Mouse (Mus musculus): Measurements from ENCODE around the gene Mcoln1. TPM values are rescaled to one million over a fixed set of nuclear protein-coding genes. Genes with fewer than 3 reads are reported as not detected.

Gene Mcoln1
- polyA plus RNA-seq, 1 experiment from 2014 or later, result 36.8 TPM

DNA sequence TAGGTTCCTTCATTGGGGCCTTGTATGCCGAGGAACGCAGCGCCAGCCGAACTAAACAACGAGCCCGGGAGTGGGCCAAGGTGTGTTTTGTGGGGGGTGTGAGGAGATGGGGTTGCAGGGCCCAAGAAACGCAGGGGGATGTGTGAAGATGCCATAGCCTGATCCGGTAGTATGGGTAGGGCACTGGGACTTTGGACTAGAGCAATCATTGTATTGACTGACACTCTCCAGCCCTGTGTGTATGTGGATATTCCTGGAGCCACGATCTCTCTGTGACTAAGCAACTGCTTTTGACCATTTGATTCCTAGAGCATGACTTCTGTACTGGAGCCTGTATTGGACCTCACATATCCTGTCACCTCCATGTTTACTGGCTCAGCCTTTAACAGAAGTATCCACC lies 36.7 kb downstream of the Mcoln1 start:
- no peaks in the 10 kb centered on the region for H3K36me3 ChIP-seq (ENCODE audit: control insufficient read depth, insufficient read depth, low read length)
- no peak for ATAC-seq (ENCODE audit: low FRiP score)
- no peak overlapping the region for H3K4me3 ChIP-seq (ENCODE audit: low read depth, low read length)
- H3K9ac ChIP-seq (ENCODE audit: low read depth, low read length), result no peak overlapping the region
- H3K4me2 ChIP-seq (replicated peaks; ENCODE audit: low read depth, low read length), result no peak overlapping the region
- no peak overlapping the region for H3K27ac ChIP-seq (ENCODE audit: low read depth, low read length)
- no peaks in the 10 kb centered on the region for H3K4me1 ChIP-seq (replicated peaks; ENCODE audit: control insufficient read depth, insufficient read depth, low read length)
- 93% methylated on average over 9 of the region's 9 CpGs for WGBS
- no peaks in the 10 kb centered on the region for H3K9me3 ChIP-seq (ENCODE audit: control insufficient read depth, low read length)
- DNase-seq (ENCODE audit: low spot score), result no peak
- no peaks in the 10 kb centered on the region for H3K27me3 ChIP-seq (ENCODE audit: control insufficient read depth, insufficient read depth, low read length)

GRCm38 (mm10) chr8:3537666-3538065 lies 37.4 kb downstream of the Mcoln1 start:
- Histone ChIP-seq H3K27ac (ENCODE audit: low read depth, low read length) (no peak overlapping the region), H3K4me1 (replicated peaks; ENCODE audit: control insufficient read depth, insufficient read depth, low read length) (no peaks in the 10 kb centered on the region), H3K9ac (ENCODE audit: low read depth, low read length) (no peak overlapping the region), H3K4me3 (ENCODE audit: low read depth, low read length) (no peak overlapping the region), H3K9me3 (ENCODE audit: control insufficient read depth, low read length) (no peaks in the 10 kb centered on the region), H3K4me2 (replicated peaks; ENCODE audit: low read depth, low read length) (no peak overlapping the region), H3K36me3 (ENCODE audit: control insufficient read depth, insufficient read depth, low read length) (no peaks in the 10 kb centered on the region), H3K27me3 (ENCODE audit: control insufficient read depth, insufficient read depth, low read length) (no peaks in the 10 kb centered on the region)
- WGBS, result 95% methylated on average over 26 of the region's 26 CpGs
- ATAC-seq (ENCODE audit: low FRiP score) (no peak), DNase-seq (ENCODE audit: low spot score) (no peak)

- ATAC-seq (ENCODE audit: low FRiP score) (no peak), DNase-seq (ENCODE audit: low spot score) (no peak)
- H3K27me3 ChIP-seq (ENCODE audit: control insufficient read depth, insufficient read depth, low read length), result no peaks in the 10 kb centered on the region
- 83% methylated on average over 7 of the region's 7 CpGs for WGBS
- no peaks in the 10 kb centered on the region for H3K36me3 ChIP-seq (ENCODE audit: control insufficient read depth, insufficient read depth, low read length)
- no peak overlapping the region for H3K4me3 ChIP-seq (ENCODE audit: low read depth, low read length)
- H3K4me2 ChIP-seq (replicated peaks; ENCODE audit: low read depth, low read length), result no peak overlapping the region
- H3K9ac ChIP-seq (ENCODE audit: low read depth, low read length), result no peak overlapping the region
- H3K9me3 ChIP-seq (ENCODE audit: control insufficient read depth, low read length), result no peaks in the 10 kb centered on the region
- no peaks in the 10 kb centered on the region for H3K4me1 ChIP-seq (replicated peaks; ENCODE audit: control insufficient read depth, insufficient read depth, low read length)
- H3K27ac ChIP-seq (ENCODE audit: low read depth, low read length), result no peak overlapping the region
These were observed 38.9 kb downstream of the Mcoln1 start for GRCm38 (mm10) chr8:3539146-3539545.

- no peak overlapping the region for H3K27ac ChIP-seq (ENCODE audit: low read depth, low read length)
- no peak for ATAC-seq (ENCODE audit: low FRiP score)
- H3K9me3 ChIP-seq (ENCODE audit: control insufficient read depth, low read length), result no peaks in the 10 kb centered on the region
- H3K36me3 ChIP-seq (ENCODE audit: control insufficient read depth, insufficient read depth, low read length), result no peaks in the 10 kb centered on the region
- WGBS, result 86% methylated on average over 4 of the region's 4 CpGs
- no peak for DNase-seq (ENCODE audit: low spot score)
- no peaks in the 10 kb centered on the region for H3K27me3 ChIP-seq (ENCODE audit: control insufficient read depth, insufficient read depth, low read length)
- no peak overlapping the region for H3K4me3 ChIP-seq (ENCODE audit: low read depth, low read length)
- H3K9ac ChIP-seq (ENCODE audit: low read depth, low read length), result no peak overlapping the region
- no peaks in the 10 kb centered on the region for H3K4me1 ChIP-seq (replicated peaks; ENCODE audit: control insufficient read depth, insufficient read depth, low read length)
- H3K4me2 ChIP-seq (replicated peaks; ENCODE audit: low read depth, low read length), result no peak overlapping the region
These were observed 39.8 kb downstream of the Mcoln1 start for GRCm38 (mm10) chr8:3540076-3540475.

DNA sequence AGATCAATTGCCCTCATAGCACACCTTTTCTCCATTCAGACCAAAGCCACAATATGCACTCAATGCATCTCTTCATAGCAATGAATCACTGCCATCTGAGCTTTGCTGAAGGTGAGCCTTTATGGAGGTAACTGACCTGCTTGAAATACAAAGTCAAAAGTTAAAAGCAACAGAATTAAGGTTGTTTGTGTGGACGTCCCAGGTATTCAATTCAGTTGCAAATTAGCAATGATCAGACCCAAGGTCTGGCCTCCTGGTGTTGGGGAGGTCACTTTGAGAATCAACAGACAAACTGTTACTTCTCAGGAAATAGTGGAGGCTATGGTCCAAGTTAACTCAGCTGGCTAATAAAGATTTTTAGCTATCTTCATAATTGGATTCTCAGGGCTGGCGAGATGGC lies 46.3 kb downstream of the Mcoln1 start:
- Histone ChIP-seq H3K9ac (ENCODE audit: low read depth, low read length) (no peak overlapping the region), H3K36me3 (ENCODE audit: control insufficient read depth, insufficient read depth, low read length) (no peaks in the 10 kb centered on the region), H3K4me3 (ENCODE audit: low read depth, low read length) (no peak overlapping the region), H3K4me2 (replicated peaks; ENCODE audit: low read depth, low read length) (no peak overlapping the region), H3K27me3 (ENCODE audit: control insufficient read depth, insufficient read depth, low read length) (no peaks in the 10 kb centered on the region), H3K27ac (ENCODE audit: low read depth, low read length) (no peak overlapping the region), H3K4me1 (replicated peaks; ENCODE audit: control insufficient read depth, insufficient read depth, low read length) (no peaks in the 10 kb centered on the region), H3K9me3 (ENCODE audit: control insufficient read depth, low read length) (no peaks in the 10 kb centered on the region)
- ATAC-seq (ENCODE audit: low FRiP score) (no peak), DNase-seq (ENCODE audit: low spot score) (no peak)
- 92% methylated on average over 2 of the region's 2 CpGs for WGBS

- no peaks in the 10 kb centered on the region for H3K4me1 ChIP-seq (replicated peaks; ENCODE audit: control insufficient read depth, insufficient read depth, low read length)
- H3K9ac ChIP-seq (ENCODE audit: low read depth, low read length), result no peak overlapping the region
- whole genome bisulfite sequencing, result 79% methylated on average over 1 of the region's 1 CpGs
- DNase-seq (ENCODE audit: low spot score) (no peak), ATAC-seq (ENCODE audit: low FRiP score) (no peak)
- no peak overlapping the region for H3K4me3 ChIP-seq (ENCODE audit: low read depth, low read length)
- H3K4me2 ChIP-seq (replicated peaks; ENCODE audit: low read depth, low read length), result no peak overlapping the region
- no peaks in the 10 kb centered on the region for H3K9me3 ChIP-seq (ENCODE audit: control insufficient read depth, low read length)
- H3K27ac ChIP-seq (ENCODE audit: low read depth, low read length), result no peak overlapping the region
- H3K27me3 ChIP-seq (ENCODE audit: control insufficient read depth, insufficient read depth, low read length), result no peaks in the 10 kb centered on the region
- no peaks in the 10 kb centered on the region for H3K36me3 ChIP-seq (ENCODE audit: control insufficient read depth, insufficient read depth, low read length)
These were observed 52.0 kb downstream of the Mcoln1 start for GRCm38 (mm10) chr8:3552240-3552639.

GRCm38 (mm10) chr8:3556114-3556513 lies 55.9 kb downstream of the Mcoln1 start:
- H3K9ac ChIP-seq (ENCODE audit: low read depth, low read length), result no peak overlapping the region
- no peaks in the 10 kb centered on the region for H3K4me1 ChIP-seq (replicated peaks; ENCODE audit: control insufficient read depth, insufficient read depth, low read length)
- H3K27me3 ChIP-seq (ENCODE audit: control insufficient read depth, insufficient read depth, low read length), result no peaks in the 10 kb centered on the region
- no peak overlapping the region for H3K27ac ChIP-seq (ENCODE audit: low read depth, low read length)
- H3K9me3 ChIP-seq (ENCODE audit: control insufficient read depth, low read length), result no peaks in the 10 kb centered on the region
- peak; percentile 91 for ATAC-seq (ENCODE audit: low FRiP score)
- 54% methylated on average over 4 of the region's 4 CpGs for WGBS
- H3K4me3 ChIP-seq (ENCODE audit: low read depth, low read length), result no peak overlapping the region
- H3K4me2 ChIP-seq (replicated peaks; ENCODE audit: low read depth, low read length), result no peak overlapping the region
- no peaks in the 10 kb centered on the region for H3K36me3 ChIP-seq (ENCODE audit: control insufficient read depth, insufficient read depth, low read length)
- no peak for DNase-seq (ENCODE audit: low spot score)

Other genes starting within 250 kb of the Mcoln1 start
- 41.1 and 49.3 TPM in 2 replicates for gene Insr, start 220.8 kb upstream of the Mcoln1 start, polyA plus RNA-seq (2014; fragmentation: Nextera tagmentation; extraction: Ambion mirVana)
- gene A430078G23Rik, start 147.0 kb upstream of the Mcoln1 start, polyA plus RNA-seq (2014; fragmentation: Nextera tagmentation; extraction: Ambion mirVana), result not detected in 2 replicates
- gene Arhgef18, start 107.5 kb upstream of the Mcoln1 start, polyA plus RNA-seq (2014; fragmentation: Nextera tagmentation; extraction: Ambion mirVana), result 9.2 and 10.9 TPM in 2 replicates
- gene Pex11g, start 32.8 kb upstream of the Mcoln1 start, polyA plus RNA-seq (2014; fragmentation: Nextera tagmentation; extraction: Ambion mirVana), result 2.4 and 3.1 TPM in 2 replicates
- gene Tex45, start 29.6 kb upstream of the Mcoln1 start, polyA plus RNA-seq (2014; fragmentation: Nextera tagmentation; extraction: Ambion mirVana), result not detected in 2 replicates
- gene Zfp358, start 7.3 kb upstream of the Mcoln1 start, polyA plus RNA-seq (2014; fragmentation: Nextera tagmentation; extraction: Ambion mirVana), result 31.2 and 39.3 TPM in 2 replicates
- 17.4 and 19.9 TPM in 2 replicates for gene Pnpla6, start 14.9 kb downstream of the Mcoln1 start, polyA plus RNA-seq (2014; fragmentation: Nextera tagmentation; extraction: Ambion mirVana)
- gene C330021F23Rik, start 67.5 kb downstream of the Mcoln1 start, polyA plus RNA-seq (2014; fragmentation: Nextera tagmentation; extraction: Ambion mirVana), result 3.2 and 3.9 TPM in 2 replicates
- gene Camsap3, start 86.8 kb downstream of the Mcoln1 start, polyA plus RNA-seq (2014; fragmentation: Nextera tagmentation; extraction: Ambion mirVana), result 13.3 and 15.3 TPM in 2 replicates
- gene Xab2, start 120.9 kb downstream of the Mcoln1 start, polyA plus RNA-seq (2014; fragmentation: Nextera tagmentation; extraction: Ambion mirVana), result 47.5 and 58.1 TPM in 2 replicates
- gene Pet100, start 121.1 kb downstream of the Mcoln1 start, polyA plus RNA-seq (2014; fragmentation: Nextera tagmentation; extraction: Ambion mirVana), result 96.3 and 102 TPM in 2 replicates
- 0.31 and 0.33 TPM in 2 replicates for gene Pcp2, start 125.1 kb downstream of the Mcoln1 start, polyA plus RNA-seq (2014; fragmentation: Nextera tagmentation; extraction: Ambion mirVana)
- gene Stxbp2, start 130.5 kb downstream of the Mcoln1 start, polyA plus RNA-seq (2014; fragmentation: Nextera tagmentation; extraction: Ambion mirVana), result 23.6 and 24.9 TPM in 2 replicates
- gene Retn, start 155.3 kb downstream of the Mcoln1 start, polyA plus RNA-seq (2014; fragmentation: Nextera tagmentation; extraction: Ambion mirVana), result 0.18 TPM in 1 of 2 replicates, not detected in the other
- gene Mcemp1, start 165.3 kb downstream of the Mcoln1 start, polyA plus RNA-seq (2014; fragmentation: Nextera tagmentation; extraction: Ambion mirVana), result 0.19 TPM in 1 of 2 replicates, not detected in the other
- 7.2 and 8.1 TPM in 2 replicates for gene Fcor, start 171.9 kb downstream of the Mcoln1 start, polyA plus RNA-seq (2014; fragmentation: Nextera tagmentation; extraction: Ambion mirVana)
- 34.2 and 40.8 TPM in 2 replicates for gene Trappc5, start 175.8 kb downstream of the Mcoln1 start, polyA plus RNA-seq (2014; fragmentation: Nextera tagmentation; extraction: Ambion mirVana)
- gene Fcer2a, start 193.7 kb downstream of the Mcoln1 start, polyA plus RNA-seq (2014; fragmentation: Nextera tagmentation; extraction: Ambion mirVana), result 0.15 and 0.49 TPM in 2 replicates
- 0.39 TPM in 1 of 2 replicates, not detected in the other for gene Clec4g, start 220.2 kb downstream of the Mcoln1 start, polyA plus RNA-seq (2014; fragmentation: Nextera tagmentation; extraction: Ambion mirVana)
- not detected in 2 replicates for gene Cd209a, start 248.5 kb downstream of the Mcoln1 start, polyA plus RNA-seq (2014; fragmentation: Nextera tagmentation; extraction: Ambion mirVana)